Mouse (Mus musculus) bone marrow, adult 2 months (tissue): ENCODE results near the gene Soat1.

Experiments used
- CTCF ChIP-seq: fragments of 200-500 bp; IDR thresholded peaks from 2 replicates; pipeline ENCODE4 v1.5.1; 2011; ENCODE audit warnings: low read length, control low read depth; ENCODE audit not compliant: control insufficient read depth, insufficient read depth
- POLR2A ChIP-seq: fragments of 200-500 bp; IDR thresholded peaks from 2 replicates; pipeline ENCODE4 v1.6.1; 2011; ENCODE audit warnings: low read depth, mild to moderate bottlenecking, control low read depth, low read length, borderline replicate concordance; ENCODE audit not compliant: control insufficient read depth

DNA sequence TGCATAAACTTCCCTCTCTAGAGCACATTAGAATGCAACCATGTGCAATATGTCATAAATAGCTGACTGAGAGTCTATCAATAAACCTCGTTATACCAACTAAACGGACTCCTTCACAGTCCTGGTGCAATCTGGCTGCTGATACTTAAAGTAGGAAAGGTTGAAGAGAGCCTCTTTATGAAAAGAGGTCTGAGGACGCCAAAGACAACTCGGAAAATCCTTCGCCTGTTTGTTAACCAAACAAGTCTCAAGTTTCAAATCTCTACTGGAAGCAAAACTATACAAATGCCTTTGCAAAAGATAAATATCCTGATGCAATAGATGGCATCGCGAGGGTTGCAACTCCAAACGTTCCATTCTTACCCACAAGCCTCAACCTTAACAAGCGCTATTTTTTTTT, 9.2 kb downstream of the Soat1 start:
- TF ChIP-seq POLR2A (no peak), CTCF (no peak)
